Mouse (Mus musculus): ENCODE measurements around the gene Trpc3. TPM values are rescaled to one million over a fixed set of nuclear protein-coding genes. Genes with fewer than 3 reads are reported as not detected.
A peak's percentile ranks its signal among the peaks of the same experiment; 100 is the strongest.
"Not testable (repeated sequence)": the region's sequence is repeated elsewhere in the genome, so short reads cannot be mapped to it uniquely, and the experiment has no call there.

The Trpc3 gene
- total RNA-seq, 2 experiments from 2014 or later: 13.1 to 17.0 TPM

- intact Hi-C loops (cut with DNase I): no loop called here
- DNase-seq: no peak
These were observed 83.8 kb downstream of the Trpc3 start for GRCm38 (mm10) chr3:36605894-36606783.

- intact Hi-C loops (cut with DNase I): not testable (repeated sequence)
These were observed 90.2 kb downstream of the Trpc3 start for GRCm38 (mm10) chr3:36599773-36600172.

GRCm38 (mm10) chr3:36598811-36599210 is 91.2 kb downstream of the Trpc3 start:
- intact Hi-C loops (cut with DNase I): no loop called here
- DNase-seq: no peak

More at GRCm38 (mm10) chr3:36599773-36600172, 90.2 kb downstream of the Trpc3 start:
- DNase-seq: not testable (repeated sequence)

- intact Hi-C loops (cut with DNase I): loop anchor here (2.0 kb wide), 1 partner anchor 19 kb away; the partner anchor contains the start of gene Exosc9
- DNase-seq: peak; percentile 99
These were observed 118.1 kb downstream of the Trpc3 start, which contains the start of gene Ccna2 for GRCm38 (mm10) chr3:36571827-36572378. TSS of gene Ccna2 (minus strand) at chr3:36572150.

GRCm38 (mm10) chr3:36571361-36571826 is 118.6 kb downstream of the Trpc3 start:
- intact Hi-C loops (cut with DNase I): loop anchor here (2.0 kb wide), 1 partner anchor 19 kb away; the partner anchor contains the start of gene Exosc9

More at GRCm38 (mm10) chr3:36571361-36571826, 118.6 kb downstream of the Trpc3 start:
- DNase-seq: no peak

Other genes starting within 250 kb of the Trpc3 start
- gene Anxa5, start 214.3 kb downstream of the Trpc3 start, total RNA-seq (2021): 100 to 1,000 TPM; 234 to 248 TPM
- gene 1810062G17Rik, start 214.2 kb downstream of the Trpc3 start, total RNA-seq (2021): under 1 TPM in 1 of 2 experiments, not detected in 1; 0.79 TPM
- not detected for gene Gm11549, start 168.4 kb downstream of the Trpc3 start, total RNA-seq (2021)
- 10 to 100 TPM; 23.9 to 27.1 TPM for gene Exosc9, start 137.6 kb downstream of the Trpc3 start, total RNA-seq (2021)
- gene Ccna2, start 118.0 kb downstream of the Trpc3 start, total RNA-seq (2021): 10 to 100 TPM; 29.5 to 31.1 TPM
- gene Bbs7, start 76.7 kb downstream of the Trpc3 start, total RNA-seq (2021): 1 to 10 TPM; 7.7 to 8.1 TPM
- gene 4932438A13Rik, start 172.9 kb upstream of the Trpc3 start, total RNA-seq (2021): 10 to 100 TPM; 49.5 to 51.8 TPM

Measured in heart, postnatal 10 days (tissue).